Mouse (Mus musculus) cortical plate, adult 2 months (tissue): ENCODE measurements around the gene Bmp8a.

Source experiments
- CTCF ChIP-seq: fragments of 200-500 bp; IDR thresholded peaks from 2 replicates; pipeline ENCODE4 v1.5.1; 2011; ENCODE audit warnings: mild to moderate bottlenecking, control low read depth, low read length; ENCODE audit not compliant: insufficient read depth; ENCODE audit errors: extremely low read depth
- POLR2A ChIP-seq: fragments of 200-500 bp; IDR thresholded peaks from 2 replicates; pipeline ENCODE4 v1.6.1; 2011; ENCODE audit warnings: mild to moderate bottlenecking, low read length, control low read depth; ENCODE audit not compliant: insufficient read depth; ENCODE audit errors: extremely low read depth

DNA sequence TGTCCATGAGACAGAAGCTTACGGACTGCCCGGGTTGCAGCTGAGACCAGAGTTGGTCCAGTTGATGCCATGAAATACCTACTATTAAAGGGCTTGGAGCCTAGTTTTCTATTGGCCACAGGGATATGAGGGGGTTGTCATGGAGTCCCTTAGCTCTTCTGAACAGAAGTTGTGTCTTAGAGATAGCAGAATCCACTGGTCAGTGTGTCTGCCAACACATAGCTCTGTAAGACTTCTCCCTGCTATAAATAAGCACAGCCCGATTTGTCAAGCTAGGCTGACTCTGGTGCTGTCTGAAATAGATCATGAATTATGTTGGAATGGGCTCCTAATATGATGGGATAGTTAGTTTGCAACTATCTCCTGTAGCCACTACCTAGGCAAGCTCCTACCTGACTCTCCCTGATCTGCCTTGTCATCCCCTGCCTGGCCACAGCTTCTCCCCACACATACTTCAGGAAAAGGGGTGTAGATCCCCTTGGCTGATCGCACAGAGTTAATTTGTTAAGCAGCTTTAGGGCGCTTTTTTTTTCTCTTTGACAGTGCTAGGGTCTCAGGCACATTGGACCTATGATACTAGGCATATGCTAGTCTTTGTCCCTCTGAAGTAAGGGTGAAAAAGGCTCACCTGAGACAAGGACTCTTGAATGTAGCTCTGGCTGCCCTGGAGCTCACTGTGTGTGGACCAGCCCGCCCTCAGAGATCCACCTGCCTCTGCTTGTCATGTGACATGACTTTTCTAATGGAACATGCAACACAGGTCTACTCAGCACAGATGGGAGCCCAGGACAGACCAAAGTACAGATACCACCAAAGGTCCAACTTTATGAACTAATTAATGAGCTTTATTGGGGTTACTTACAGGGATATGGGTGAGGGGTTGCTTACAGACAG is 58.1 kb downstream of the Bmp8a start:
- TF ChIP-seq POLR2A (no peak), CTCF (no peak)
